Mouse (Mus musculus): Measurements from ENCODE around the gene Vcam1.

The Vcam1 gene

DNA sequence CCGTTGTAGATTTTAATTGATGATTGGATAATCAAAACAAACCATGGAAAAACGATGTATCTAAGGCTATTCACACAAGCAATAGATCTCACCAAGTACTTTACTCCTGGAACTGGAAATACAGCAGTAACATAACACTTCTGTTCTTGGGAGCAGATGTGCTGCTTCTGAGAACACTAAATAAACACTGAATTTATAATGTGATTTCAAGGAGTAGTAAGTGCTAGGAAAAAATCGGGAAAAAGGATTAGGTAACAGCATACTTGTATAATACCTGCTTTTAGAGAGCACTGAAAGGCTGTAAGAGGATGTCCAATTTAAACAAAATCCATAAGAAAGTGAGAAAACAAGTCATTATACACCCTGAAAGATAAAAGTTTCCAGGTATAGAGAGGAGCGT is 43.5 kb downstream of the Vcam1 start:
- no peak for DNase-seq (ENCODE audit: low spot score)

DNA sequence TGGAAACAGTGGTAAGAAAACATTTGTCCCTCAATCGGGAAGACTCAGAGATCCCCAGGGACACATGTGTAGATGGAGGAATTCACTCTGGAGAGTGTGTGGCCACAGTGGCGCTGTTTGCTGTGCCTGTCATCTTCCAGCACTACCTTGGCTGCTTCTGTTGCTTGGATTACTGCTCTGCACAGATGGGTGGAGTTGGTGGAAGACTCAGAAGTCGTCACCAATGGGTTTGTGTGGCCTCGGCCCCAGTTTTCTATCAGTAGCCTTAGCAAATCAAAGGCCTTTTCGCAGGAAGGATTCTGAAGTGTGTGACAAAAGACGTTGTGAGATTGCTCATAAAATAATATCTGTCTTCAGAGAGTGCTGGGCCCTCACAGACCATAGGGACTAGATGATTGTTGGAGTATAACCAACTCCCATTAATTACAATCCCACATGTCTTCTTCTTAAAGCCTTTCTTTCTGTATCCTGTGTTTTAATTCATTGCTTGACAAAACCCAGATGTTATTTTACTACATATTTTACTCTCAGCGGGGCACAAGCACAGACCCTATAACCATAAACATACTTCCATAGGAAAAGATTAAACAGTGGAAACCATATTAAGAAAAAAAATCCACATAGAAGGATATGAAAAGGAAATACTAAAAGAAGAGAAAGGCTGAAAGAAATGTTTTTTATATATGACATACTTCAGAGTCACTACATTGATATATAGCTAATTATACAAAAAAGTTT is 48.4 kb downstream of the Vcam1 start:
- no peak for DNase-seq (ENCODE audit: low spot score)

DNA sequence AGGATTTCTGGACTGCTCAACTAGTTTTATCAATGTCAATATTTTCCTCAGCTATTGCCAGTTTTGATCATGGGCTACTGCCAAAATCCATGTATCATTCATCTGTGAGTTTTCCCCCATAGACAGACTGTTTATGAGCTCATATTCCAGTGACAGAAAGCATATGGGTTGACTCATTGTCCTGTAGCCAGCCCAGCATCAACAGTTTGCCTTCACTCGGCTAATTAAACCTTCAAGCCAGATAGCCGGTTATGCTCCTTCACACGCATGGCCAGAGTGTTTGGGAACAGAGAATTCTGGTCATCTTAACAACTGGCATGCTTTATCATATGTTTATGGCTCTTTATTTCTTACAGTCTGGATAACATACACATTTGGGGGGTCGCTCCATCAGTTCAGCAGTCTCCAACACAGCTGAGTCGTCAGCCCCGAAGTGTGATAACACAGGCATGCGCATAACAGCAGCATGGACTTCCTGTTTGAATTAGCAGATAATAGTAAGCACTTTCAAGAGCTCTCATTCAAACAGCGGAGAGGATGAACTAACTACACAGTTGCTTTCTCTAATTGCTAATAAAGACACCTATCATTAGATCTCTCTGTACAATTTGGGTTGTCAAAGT is 49.2 kb downstream of the Vcam1 start:
- DNase-seq (ENCODE audit: low spot score) = no peak

DNA sequence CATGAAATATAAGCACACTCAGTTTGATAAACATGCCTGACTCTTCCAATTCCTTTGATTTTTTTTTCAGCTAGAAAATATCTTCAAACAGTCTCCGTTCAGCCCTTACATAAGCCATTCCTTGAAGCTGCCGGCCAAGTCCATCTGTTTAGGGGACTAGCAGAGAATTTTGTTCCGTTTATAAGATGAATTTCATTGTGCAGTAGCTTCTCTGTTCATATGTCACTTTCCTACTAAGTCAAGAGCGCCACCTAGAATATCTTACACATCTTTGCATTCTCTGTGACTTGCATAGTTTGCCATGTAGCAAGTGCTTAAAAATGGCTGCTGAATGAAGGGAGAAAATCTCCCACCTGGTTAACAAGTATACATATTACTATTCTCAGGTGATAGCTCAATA is 51.0 kb downstream of the Vcam1 start:
- DNase-seq (ENCODE audit: low spot score) = no peak

DNA sequence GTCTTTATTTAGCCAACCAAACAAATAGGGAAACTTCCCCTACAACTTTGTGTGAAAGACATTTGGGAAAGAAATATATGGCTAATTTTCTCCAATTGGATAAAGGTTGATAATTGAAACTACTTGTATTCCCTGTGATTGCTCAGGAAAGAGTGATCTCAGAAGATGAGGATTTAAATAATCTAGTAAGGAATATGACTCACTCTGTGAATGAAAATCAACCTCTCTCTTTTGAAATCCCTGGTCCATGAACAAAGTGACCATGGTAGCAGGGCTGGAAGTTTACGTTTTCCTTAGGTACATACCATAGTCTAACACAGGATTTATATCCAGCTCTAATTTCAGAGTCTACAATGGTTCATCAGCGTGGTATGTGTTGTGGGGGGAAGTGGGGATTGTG is 52.7 kb downstream of the Vcam1 start:
- no peak for DNase-seq (ENCODE audit: low spot score)

DNA sequence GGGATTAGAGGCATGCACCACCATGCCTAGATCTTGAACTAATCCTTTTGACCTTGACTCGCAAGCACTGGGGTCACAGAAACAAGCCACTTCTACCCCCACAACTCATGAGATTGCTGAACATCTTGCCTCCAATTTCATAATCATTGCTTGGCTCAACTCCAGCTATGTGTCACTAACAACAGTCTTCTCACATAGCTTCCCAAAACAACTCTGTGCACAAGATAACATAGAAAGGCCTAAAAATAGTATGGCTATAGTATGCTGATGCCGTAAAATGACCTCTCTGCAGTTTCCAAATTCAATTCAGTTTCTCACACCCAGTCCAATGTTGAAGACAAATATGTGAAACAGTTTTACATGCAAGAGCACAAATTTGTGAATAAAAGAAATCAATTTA is 56.9 kb downstream of the Vcam1 start:
- DNase-seq (ENCODE audit: low spot score) = no peak

DNA sequence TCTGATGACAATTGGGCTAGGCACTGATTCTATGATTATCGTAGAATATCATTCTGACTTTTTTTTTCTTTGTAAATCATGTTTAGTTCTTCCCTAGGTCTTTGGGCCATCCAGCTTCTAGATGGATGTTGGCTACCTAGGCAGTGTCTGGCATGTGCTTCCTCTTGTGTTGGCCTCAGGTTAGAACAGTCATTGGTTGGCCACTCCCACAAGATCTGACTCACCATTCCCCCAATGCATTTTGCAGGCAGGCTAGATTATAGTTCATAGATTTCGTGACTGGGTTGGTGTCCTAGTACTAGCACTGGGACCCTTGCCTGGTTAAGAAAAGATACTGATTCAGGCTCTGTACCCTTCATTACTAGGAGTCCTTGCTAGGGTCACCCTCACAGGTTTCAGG is 67.3 kb downstream of the Vcam1 start:
- DNase-seq (ENCODE audit: low spot score) = no peak

DNA sequence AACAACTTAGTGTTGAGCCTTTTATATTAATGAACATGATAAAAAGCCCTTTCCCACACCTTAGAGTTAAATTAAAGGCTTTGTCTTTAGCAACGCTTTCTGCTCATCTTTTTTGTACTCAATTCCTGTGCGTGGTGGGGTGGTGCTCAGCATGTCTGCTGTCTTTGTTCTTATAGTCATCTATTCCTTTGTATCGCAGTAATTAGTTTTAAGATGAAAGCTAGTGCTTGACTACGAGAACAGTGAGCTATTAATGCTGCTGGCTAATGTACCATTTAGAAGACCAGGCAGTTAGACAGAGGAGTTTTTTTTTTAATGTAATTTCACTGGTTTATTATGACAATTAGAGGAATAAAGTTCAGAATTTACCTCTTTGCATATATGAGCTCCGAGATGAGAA is 69.2 kb downstream of the Vcam1 start:
- DNase-seq (ENCODE audit: low spot score) = no peak

Data from T-cell, adult 2 months (primary cell).